Mouse (Mus musculus) fat pad, adult 2 months (tissue): ENCODE measurements around the gene Txlng.
"Not testable (repeated sequence)": the region's sequence is repeated elsewhere in the genome, so short reads cannot be mapped to it uniquely, and the experiment has no call there.

Experiments used
- DNase-seq: peaks from one replicate; pipeline ENCODE4 v3.0.0-alpha.2; 2011; ENCODE audit warnings: low read depth, low spot score; ENCODE audit errors: extremely low read depth

The Txlng gene

DNA sequence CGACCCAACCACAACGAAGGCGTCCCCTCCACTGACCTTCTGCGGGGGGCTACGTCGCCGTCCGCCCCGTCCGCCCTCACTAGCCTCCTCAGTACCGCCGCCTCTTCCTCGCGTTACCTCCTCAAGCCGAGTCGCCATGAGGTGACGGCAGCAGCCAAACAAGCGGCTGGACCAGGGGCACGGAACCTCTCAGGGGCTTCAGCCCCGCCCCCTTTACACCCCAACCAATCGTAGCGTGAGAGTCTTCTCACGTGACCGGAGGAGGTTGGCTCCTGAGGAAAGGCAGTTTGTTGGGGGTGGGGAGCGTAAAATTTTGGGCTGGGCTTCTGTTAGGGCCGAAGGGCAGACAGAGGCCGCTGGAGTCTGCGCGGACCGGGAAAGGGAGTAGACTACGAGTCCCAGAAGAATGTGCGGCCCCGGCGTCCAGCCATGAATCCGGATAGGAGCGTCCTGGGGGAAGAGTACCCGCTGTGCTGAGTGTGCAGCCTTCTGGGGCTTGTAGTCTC is at the start of gene Txlng:
Txlng (minus strand) TSS at position 252 of the 506 bp plus-strand sequence.
- DNase-seq, result peak; percentile 61

DNA sequence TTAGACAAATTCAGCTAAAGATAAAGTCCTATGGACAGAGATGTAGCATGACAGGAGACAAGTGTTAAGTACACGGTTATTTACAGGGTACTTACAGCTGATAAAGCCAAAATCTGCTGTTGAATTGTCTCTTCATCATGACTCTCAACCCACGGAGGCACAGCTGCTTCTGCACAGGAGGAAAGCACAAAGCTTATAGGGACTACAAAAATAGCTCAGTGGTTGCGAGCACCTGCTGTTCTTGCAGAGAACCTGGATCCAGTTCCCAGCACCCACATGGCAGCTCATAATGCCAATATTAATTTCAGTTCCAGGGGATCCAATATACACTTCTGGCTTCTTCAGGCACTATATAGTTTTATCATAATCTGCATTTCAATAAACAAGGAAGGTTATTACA is 49.0 kb upstream of the Txlng start:
- no peak for DNase-seq

- DNase-seq, result no peak
Observed at GRCm38 (mm10) chrX:162873761-162874160, 44.5 kb upstream of the Txlng start.

DNA sequence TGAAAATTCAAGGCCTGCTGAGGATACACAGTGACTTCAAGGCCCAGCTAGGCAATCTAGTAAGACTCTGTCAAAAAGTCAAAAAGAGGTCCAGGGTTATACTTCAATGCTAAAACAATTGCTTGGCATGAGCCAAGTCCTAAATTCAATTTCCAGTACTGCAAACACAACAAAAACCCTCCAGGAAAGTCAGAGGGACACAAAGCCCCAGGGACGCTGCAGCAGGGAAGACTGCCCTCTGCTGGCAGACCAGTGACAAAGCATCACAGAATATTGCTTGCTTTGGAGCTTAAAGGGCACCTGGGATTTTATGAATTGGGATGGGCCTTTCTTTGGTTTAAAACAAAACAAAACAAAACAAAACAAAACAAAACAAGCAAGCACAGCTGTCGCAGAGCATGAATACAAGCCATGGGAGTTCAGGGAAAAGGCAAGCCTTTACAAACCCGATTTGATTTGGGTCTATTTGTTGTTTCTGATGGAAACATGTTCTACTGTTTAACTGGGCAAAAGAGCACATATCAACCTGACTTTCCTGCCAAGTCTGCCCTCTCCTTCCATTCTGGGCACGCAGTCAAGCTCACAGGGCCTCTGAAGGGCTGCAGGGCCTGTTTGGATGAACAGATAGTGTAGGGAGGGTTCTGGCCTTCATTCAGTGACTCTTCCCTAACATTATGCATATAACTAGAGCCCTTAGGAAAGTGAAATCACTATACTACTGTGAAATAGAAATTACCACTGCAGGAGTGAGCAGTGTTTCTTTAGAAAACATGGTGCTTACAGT is 42.7 kb upstream of the Txlng start:
- peak; percentile 47 for DNase-seq

- no peak for DNase-seq
Observed at GRCm38 (mm10) chrX:162868294-162868965, 39.2 kb upstream of the Txlng start.

- no peak for DNase-seq
Observed at GRCm38 (mm10) chrX:162848682-162849081, 19.4 kb upstream of the Txlng start.

GRCm38 (mm10) chrX:162845531-162845930 is 16.3 kb upstream of the Txlng start:
- DNase-seq, result no peak

DNA sequence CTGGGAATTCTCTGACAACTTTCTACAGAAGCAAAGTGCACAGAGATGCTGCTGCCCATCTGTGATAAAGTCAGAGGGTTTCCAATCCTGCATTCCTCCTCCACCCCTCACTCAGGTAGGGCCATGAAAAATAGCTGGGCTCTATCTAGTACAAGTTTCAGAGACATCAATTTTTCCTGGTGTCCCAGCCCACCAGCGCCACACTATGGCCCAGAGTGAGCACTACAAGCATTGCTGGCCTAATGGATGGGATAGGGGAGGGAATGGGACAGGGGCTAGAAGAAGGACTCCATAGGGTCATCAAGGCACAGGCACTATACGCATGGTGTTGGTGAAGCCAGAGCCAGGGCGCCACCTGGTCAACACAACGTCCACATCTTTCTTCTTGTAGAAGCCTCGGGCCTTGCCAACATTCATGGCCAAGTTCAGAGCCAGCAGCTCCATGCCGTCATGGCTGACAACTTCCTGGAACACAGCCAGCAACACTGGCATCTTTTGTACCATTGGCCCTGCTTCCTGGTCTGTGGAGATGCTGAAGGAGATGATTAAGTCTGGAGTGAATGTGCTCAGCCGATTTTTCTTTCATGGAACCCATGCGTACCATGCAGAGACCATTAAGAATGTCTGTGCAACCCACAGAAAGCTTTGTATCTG is 15.3 kb upstream of the Txlng start:
- DNase-seq, result no peak

DNA sequence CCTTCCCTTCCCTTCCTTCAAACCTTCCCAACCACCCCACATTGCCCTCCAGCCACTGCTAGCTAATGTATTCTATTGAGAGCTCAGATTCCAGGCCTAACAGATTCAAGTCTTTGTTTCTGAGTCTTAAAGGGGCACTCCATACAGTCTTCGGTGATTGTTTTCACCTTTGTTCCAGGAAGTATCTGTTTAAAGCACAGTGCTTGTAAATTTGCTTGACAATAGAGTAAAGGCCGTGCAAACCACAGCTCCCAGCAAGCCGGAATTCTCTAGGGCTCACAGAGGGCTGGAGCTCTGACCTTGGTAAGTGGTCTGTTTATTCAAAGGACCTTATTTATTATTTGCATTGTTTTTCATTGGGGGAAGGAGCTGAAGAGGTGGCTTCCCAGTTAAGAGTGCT is 2.8 kb upstream of the Txlng start:
- DNase-seq, result no peak

- no peak for DNase-seq
Observed at GRCm38 (mm10) chrX:162831542-162831941, 2.3 kb upstream of the Txlng start.

DNA sequence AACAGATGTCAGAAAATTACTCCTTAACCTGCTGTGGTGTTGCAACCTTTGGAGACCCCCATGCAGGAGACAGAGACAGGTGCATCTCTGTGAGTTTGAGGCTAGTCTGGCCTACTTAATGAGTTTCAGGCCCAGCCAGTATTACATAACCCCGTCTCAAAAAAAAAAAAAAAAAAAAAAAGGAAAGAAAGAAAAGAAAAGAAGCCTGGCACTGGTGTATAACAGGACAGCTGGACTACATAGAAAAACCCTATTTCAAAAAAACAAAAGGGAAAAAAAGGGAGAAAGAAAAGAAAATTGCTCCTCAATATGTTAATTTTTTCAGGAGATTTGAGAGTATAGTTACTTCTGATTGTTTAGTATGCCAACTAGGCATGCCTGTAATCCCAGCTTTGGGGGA is 1.8 kb upstream of the Txlng start:
- DNase-seq, result no peak

- DNase-seq, result not testable (repeated sequence)
Observed at GRCm38 (mm10) chrX:162830313-162830712, 1.1 kb upstream of the Txlng start.

DNA sequence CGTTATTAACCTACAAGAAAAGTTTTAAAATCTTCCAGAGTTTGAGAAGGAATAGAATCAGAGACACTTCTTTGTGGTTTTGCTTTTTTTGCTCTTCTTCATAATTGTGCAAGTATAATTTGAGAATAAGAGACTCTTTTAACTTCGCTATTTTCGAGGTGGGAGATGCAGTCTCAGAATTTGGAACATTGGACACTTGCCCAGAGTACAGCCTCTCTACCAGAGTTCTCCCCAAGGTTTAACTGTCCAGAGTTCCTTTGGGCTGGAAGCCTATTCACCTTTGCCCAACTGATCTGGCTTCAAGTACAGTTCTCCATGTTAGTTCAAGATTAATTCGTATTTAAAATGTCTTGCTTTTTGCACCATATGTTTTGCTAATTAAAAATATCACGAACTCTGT is 487 bp upstream of the Txlng start:
- no peak for DNase-seq

GRCm38 (mm10) chrX:162828783-162829182 is 471 bp downstream of the Txlng start:
- DNase-seq, result no peak

GRCm38 (mm10) chrX:162828016-162828415 is 1.2 kb downstream of the Txlng start:
- DNase-seq, result no peak

GRCm38 (mm10) chrX:162800371-162800770 is 28.9 kb downstream of the Txlng start:
- DNase-seq, result no peak

DNA sequence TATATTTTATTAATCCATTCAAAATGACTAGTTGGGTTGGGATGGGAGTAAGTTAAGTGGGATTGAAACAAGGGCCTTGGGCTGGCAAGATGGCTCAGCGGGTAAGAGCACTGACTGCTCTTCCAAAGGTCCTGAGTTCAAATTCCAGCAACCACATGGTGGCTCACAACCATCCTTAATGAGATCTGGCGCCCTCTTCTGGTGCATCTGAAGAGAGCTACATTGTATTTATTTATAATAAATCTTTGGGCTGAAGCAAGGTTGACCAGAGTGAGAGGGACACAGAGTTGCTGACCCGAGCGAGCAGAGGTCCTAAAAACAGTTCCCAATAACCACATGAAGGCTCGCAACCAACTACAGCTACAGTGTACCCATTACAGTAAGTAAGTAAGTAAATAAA is 37.9 kb downstream of the Txlng start:
- DNase-seq, result not testable (repeated sequence)

DNA sequence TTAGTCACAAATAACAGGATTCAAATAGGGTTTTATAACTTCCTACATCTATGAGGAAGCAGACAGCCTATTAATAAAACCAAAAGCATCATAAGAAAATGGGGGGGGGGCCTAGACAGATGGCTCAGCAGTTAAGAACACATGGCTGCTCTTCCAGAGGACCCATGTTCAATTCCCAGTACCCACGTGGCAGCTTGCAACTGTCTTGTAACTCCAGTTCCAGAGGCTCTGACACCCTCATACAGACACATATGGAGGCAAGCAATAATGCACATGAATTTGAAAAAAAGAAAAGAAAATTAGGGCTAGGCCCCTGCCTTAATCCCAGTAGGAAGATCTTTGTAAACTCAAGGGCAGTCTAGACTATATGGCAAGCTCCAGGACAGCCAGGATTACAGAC is 40.9 kb downstream of the Txlng start:
- DNase-seq, result no peak

DNA sequence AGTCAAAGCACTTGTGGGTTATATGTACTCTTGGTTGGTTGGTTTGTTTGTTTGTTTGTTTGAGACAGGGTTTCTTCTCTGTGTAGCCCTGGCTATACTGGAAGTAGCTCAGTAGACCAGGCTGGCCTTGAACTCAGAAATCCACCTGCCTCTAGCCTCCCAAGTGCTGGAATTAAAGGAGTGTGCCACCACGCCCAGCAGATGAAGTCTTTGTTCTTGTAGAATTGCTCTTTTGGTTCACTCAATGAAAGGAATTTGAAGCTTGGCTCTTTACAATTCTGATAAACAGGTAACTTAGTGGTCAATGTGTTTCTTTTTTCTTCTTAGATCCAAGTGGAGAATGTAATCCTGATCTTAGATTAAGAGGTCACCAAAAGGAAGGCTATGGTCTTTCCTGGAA is 58.5 kb downstream of the Txlng start:
- no peak for DNase-seq

DNA sequence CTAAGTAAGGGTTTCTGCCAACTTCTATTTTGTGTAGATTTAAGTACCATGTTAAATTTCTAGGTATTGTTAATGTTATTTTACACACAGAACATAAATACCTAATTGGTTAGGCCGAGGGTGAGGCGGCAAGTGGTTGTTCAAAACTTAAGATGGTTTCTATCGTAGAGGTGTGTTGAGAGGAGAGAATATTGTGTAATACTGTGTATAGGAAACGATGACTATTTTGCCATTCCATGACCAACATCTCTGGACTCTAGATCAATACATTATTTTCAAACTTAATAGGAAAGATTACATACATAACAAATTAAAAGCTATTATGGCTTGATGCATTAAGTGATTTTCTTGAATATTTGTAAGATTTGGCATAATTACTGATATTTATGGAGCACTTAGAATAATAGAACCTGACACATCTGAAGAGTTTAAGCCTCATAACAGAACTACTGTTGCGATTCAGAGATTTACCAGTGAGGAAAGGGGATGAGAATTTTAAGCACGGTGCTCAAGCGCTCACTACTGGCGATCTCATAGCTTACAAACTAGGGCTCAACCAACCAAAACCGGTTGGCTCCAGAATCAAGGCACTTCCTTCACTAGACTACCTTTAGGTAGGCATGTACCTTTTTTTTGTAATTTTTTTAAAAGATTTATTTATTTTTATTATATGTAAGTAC is 67.4 kb downstream of the Txlng start:
- DNase-seq, result no peak

GRCm38 (mm10) chrX:162760958-162761515 is 68.2 kb downstream of the Txlng start:
- DNase-seq, result no peak
